Mouse (Mus musculus) limb, embryonic 14.5 days (tissue): ENCODE data around the gene D17Wsu92e. TPM values are rescaled to one million over a fixed set of nuclear protein-coding genes. Genes with fewer than 3 reads are reported as not detected.

Experiments used
- ATAC-seq: fragments of 200-750 bp; cut with Nextera tagmentation; 2 replicates; pipeline ENCODE4 v1.8.0; 2017; ENCODE audit warnings: low read depth, moderate number of reproducible peaks, moderate TSS enrichment; ENCODE audit not compliant: low FRiP score
- DNase-seq: peaks from one replicate; pipeline ENCODE4 v3.0.0-alpha.2; 2015; ENCODE audit warnings: low spot score
- H3K27ac ChIP-seq: fragments of 300-500 bp; sonication (generic); replicated peaks from 2 replicates; pipeline ENCODE4 v1.5.1; 2014; ENCODE audit warnings: low read depth, mild to moderate bottlenecking, low read length, moderate library complexity, mixed read lengths
- H3K27me3 ChIP-seq: fragments of 300-500 bp; sonication (generic); 2 replicates; pipeline ENCODE4 v1.6.1; 2014; ENCODE audit warnings: low read length, mixed read lengths; ENCODE audit not compliant: control insufficient read depth, insufficient read depth
- H3K36me3 ChIP-seq: fragments of 300-500 bp; sonication (generic); 2 replicates; pipeline ENCODE4 v1.6.1; 2014; ENCODE audit warnings: mild to moderate bottlenecking, low read length, moderate library complexity, mixed read lengths; ENCODE audit not compliant: control insufficient read depth, insufficient read depth
- H3K4me1 ChIP-seq: fragments of 300-500 bp; sonication (generic); 2 replicates; pipeline ENCODE4 v1.6.1; 2014; ENCODE audit warnings: antibody characterized with exemption, low read length, mixed read lengths; ENCODE audit not compliant: control insufficient read depth, insufficient read depth
- H3K4me2 ChIP-seq: fragments of 300-500 bp; sonication (generic); replicated peaks from 2 replicates; pipeline ENCODE4 v1.6.1; 2014; ENCODE audit warnings: low read depth, mild to moderate bottlenecking, low read length, moderate library complexity; ENCODE audit not compliant: severe bottlenecking
- H3K4me3 ChIP-seq: fragments of 300-500 bp; sonication (generic); replicated peaks from 2 replicates; pipeline ENCODE4 v1.5.1; 2014; ENCODE audit warnings: low read length
- H3K9ac ChIP-seq: fragments of 300-500 bp; sonication (generic); 2 replicates; pipeline ENCODE4 v1.6.1; 2014; ENCODE audit warnings: mild to moderate bottlenecking, low read depth, low read length, moderate library complexity; ENCODE audit not compliant: severe bottlenecking
- H3K9me3 ChIP-seq: fragments of 300-500 bp; sonication (generic); 2 replicates; pipeline ENCODE4 v1.6.1; 2016; ENCODE audit warnings: low read length; ENCODE audit not compliant: control insufficient read depth
- POLR2A ChIP-seq: fragments of 200-500 bp; IDR thresholded peaks from 2 replicates; pipeline ENCODE4 v1.8.0; 2012; ENCODE audit warnings: inconsistent platforms, mild to moderate bottlenecking, moderate library complexity, borderline replicate concordance; ENCODE audit not compliant: insufficient read depth, insufficient read length; ENCODE audit errors: extremely low read depth
- WGBS: fragments of 180-500 bp; shearing (Covaris S2); extraction: QIAGEN DNeasy Blood & Tissue Kit; methylation state at CpG from one replicate; pipeline ENCODE4 v1.1.7; 2014; 5-methylcytosine and 5-hydroxymethylcytosine counted together
- polyA plus RNA-seq, 2 experiments: library from polyadenylated mRNA; depleted of rRNA in 1 of 2; stranded (reverse) in 1 of 2; unstranded in 1 of 2; fragments of >200 nt; fragmentation: Nextera tagmentation in 1 of 2; extraction: Ambion mirVana in 1 of 2; gene quantifications; 2 replicates each; pipeline versions ENCODE4 v1.2.1 to v1.2.3; 2012 to 2014

D17Wsu92e gene
- polyA plus RNA-seq, 2 experiments = 20.3 to 60.1 TPM

- H3K9ac ChIP-seq = 0 out of 2 replicates have a peak overlapping the region, but pooled peaks have one; percentile 4
- H3K36me3 ChIP-seq = no peaks in the 10 kb centered on the region
- H3K27me3 ChIP-seq = no peaks in the 10 kb centered on the region
- no peak for DNase-seq
- no peaks in the 10 kb centered on the region for H3K9me3 ChIP-seq
- WGBS = 84% methylated on average over 10 of the region's 10 CpGs
- no peak overlapping the region for H3K4me2 ChIP-seq
- H3K27ac ChIP-seq = 0 out of 2 replicates have a peak overlapping the region, but pooled peaks have one; percentile 19
- no peak overlapping the region for H3K4me3 ChIP-seq
- H3K4me1 ChIP-seq = peaks cover 29% of the 10 kb centered on the region
- ATAC-seq = no peak
- TF ChIP-seq POLR2A = no peak
Observed at GRCm38 (mm10) chr17:27804803-27805770, 15.4 kb downstream of the D17Wsu92e start.

GRCm38 (mm10) chr17:27804156-27804690, 16.2 kb downstream of the D17Wsu92e start:
- Histone ChIP-seq H3K4me1 (peaks cover 36% of the 10 kb centered on the region), H3K9me3 (no peaks in the 10 kb centered on the region), H3K9ac (no peak overlapping the region), H3K4me2 (no peak overlapping the region), H3K27ac (no peak overlapping the region), H3K36me3 (no peaks in the 10 kb centered on the region), H3K4me3 (no peak overlapping the region), H3K27me3 (no peaks in the 10 kb centered on the region)
- no peak for TF ChIP-seq POLR2A
- 88% methylated on average over 7 of the region's 7 CpGs for WGBS
- DNase-seq (no peak), ATAC-seq (no peak)

GRCm38 (mm10) chr17:27803752-27804151, 16.7 kb downstream of the D17Wsu92e start:
- H3K4me3 ChIP-seq = no peak overlapping the region

GRCm38 (mm10) chr17:27800710-27801648, 19.5 kb downstream of the D17Wsu92e start:
- H3K27me3 ChIP-seq = no peaks in the 10 kb centered on the region
- H3K4me2 ChIP-seq = no peak overlapping the region
- no peak for DNase-seq
- no peaks in the 10 kb centered on the region for H3K9me3 ChIP-seq
- peaks cover 53% of the 10 kb centered on the region for H3K4me1 ChIP-seq
- H3K27ac ChIP-seq = peak overlapping the region; percentile 69
- no peaks in the 10 kb centered on the region for H3K36me3 ChIP-seq
- ATAC-seq = no peak
- no peak overlapping the region for H3K9ac ChIP-seq
- 60% methylated on average over 9 of the region's 9 CpGs for WGBS
- no peak for TF ChIP-seq POLR2A
- no peak overlapping the region for H3K4me3 ChIP-seq

More at GRCm38 (mm10) chr17:27803752-27804151, 16.7 kb downstream of the D17Wsu92e start:
- Histone ChIP-seq H3K9ac (no peak overlapping the region), H3K27me3 (no peaks in the 10 kb centered on the region), H3K4me1 (peaks cover 41% of the 10 kb centered on the region), H3K9me3 (no peaks in the 10 kb centered on the region), H3K27ac (no peak overlapping the region), H3K4me2 (no peak overlapping the region), H3K36me3 (no peaks in the 10 kb centered on the region)
- TF ChIP-seq POLR2A = no peak
- ATAC-seq (no peak), DNase-seq (no peak)
- WGBS = 81% methylated on average over 4 of the region's 4 CpGs
